Mouse (Mus musculus) embryonic facial prominence, embryonic 13.5 days (tissue): Measurements from ENCODE around the gene Slc29a1. TPM values are rescaled to one million over a fixed set of nuclear protein-coding genes. Genes with fewer than 3 reads are reported as not detected.

ENCODE experiments used
- polyA plus RNA-seq: library from polyadenylated mRNA; unstranded; fragments of >200 nt; fragmentation: Nextera tagmentation; extraction: Ambion mirVana; gene quantifications from 2 replicates; pipeline ENCODE4 v1.2.1, GENCODE M21; 2015

Gene Slc29a1
- polyA plus RNA-seq, 1 experiment from 2014 or later, result 69.8 TPM

Other genes starting within 250 kb of the Slc29a1 start
- 74.0 and 83.1 TPM in 2 replicates for gene Cdc5l, start 165.9 kb downstream of the Slc29a1 start, polyA plus RNA-seq
- 0.86 and 0.88 TPM in 2 replicates for gene Spats1, start 124.2 kb downstream of the Slc29a1 start, polyA plus RNA-seq
- 20.2 and 21.5 TPM in 2 replicates for gene Aars2, start 92.8 kb downstream of the Slc29a1 start, polyA plus RNA-seq
- gene Tcte1, start 76.2 kb downstream of the Slc29a1 start, polyA plus RNA-seq, result 1.0 and 1.1 TPM in 2 replicates
- 7.7 and 10.1 TPM in 2 replicates for gene Tmem151b, start 49.9 kb downstream of the Slc29a1 start, polyA plus RNA-seq
- gene Nfkbie, start 43.9 kb downstream of the Slc29a1 start, polyA plus RNA-seq, result 4.7 TPM in 2 replicates
- 104 and 122 TPM in 2 replicates for gene Slc35b2, start 35.7 kb downstream of the Slc29a1 start, polyA plus RNA-seq
- gene Hsp90ab1, start 26.3 kb downstream of the Slc29a1 start, polyA plus RNA-seq, result 1,480 and 1,606 TPM in 2 replicates
- gene Mymx, start 2.5 kb upstream of the Slc29a1 start, polyA plus RNA-seq, result 3.8 and 5.5 TPM in 2 replicates
- 0.63 and 0.84 TPM in 2 replicates for gene Capn11, start 59.7 kb upstream of the Slc29a1 start, polyA plus RNA-seq
- 146 and 152 TPM in 2 replicates for gene Mrpl14, start 86.7 kb upstream of the Slc29a1 start, polyA plus RNA-seq
- 38.0 and 42.4 TPM in 2 replicates for gene Tmem63b, start 87.3 kb upstream of the Slc29a1 start, polyA plus RNA-seq
- not detected in 2 replicates for gene 1600014C23Rik, start 134.2 kb upstream of the Slc29a1 start, polyA plus RNA-seq